Mouse (Mus musculus) macrophage (primary cell): ENCODE measurements around the gene Nmb. TPM values are rescaled to one million over a fixed set of nuclear protein-coding genes. Genes with fewer than 3 reads are reported as not detected.

ENCODE experiments used
- H3K27ac ChIP-seq: fragments of 350-480 bp; formaldehyde crosslinking; 2 replicates; pipeline ENCODE4 v1.9.0; 2021
- H3K36me3 ChIP-seq: fragments of 350-480 bp; formaldehyde crosslinking; 2 replicates; pipeline ENCODE4 v1.9.0; 2021; ENCODE audit errors: inconsistent target
- H3K4me3 ChIP-seq: fragments of 350-480 bp; formaldehyde crosslinking; 2 replicates; pipeline ENCODE4 v1.9.0; 2021; ENCODE audit errors: inconsistent target
- H3K79me2 ChIP-seq: fragments of 350-480 bp; formaldehyde crosslinking; 2 replicates; pipeline ENCODE4 v1.9.0; 2021; ENCODE audit errors: inconsistent target
- WGBS: methylation state at CpG from one replicate; pipeline ENCODE4 v1.1.7; 2026; ENCODE audit warnings: inconsistent platforms; ENCODE audit not compliant: missing documents; 5-methylcytosine and 5-hydroxymethylcytosine counted together
- polyA plus RNA-seq: library from polyadenylated mRNA; stranded (reverse); fragments of 250-400 nt; gene quantifications from 3 replicates; pipeline ENCODE4 v1.2.4, GENCODE M21; 2018; ENCODE audit warnings: inconsistent platforms

Nmb gene
- polyA plus RNA-seq, 1 experiment from 2014 or later, result not detected

DNA sequence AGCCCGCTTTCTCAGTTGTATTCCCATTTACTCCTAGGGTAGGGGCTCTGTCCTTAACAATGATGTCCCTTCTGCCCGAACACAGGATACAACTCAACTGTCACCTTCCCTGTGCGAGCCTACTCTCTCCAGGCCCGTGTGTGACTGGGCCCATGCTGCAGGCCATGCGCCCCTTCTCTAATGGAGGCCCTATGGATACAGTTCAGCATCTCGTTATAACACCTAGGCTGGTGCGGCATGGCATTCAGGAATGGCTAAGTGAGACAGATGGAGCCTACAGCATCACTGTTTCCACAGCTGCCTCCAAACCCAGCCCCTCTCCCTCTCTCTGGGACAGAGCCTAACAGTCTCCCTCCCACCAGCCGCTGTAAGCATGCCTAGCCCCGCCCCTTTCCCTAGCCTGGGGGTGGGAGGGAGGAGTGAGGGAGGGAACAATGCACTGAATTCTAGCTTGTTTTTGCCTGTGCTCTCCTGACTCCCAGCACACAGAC, 15.8 kb downstream of the Nmb start:
- Histone ChIP-seq H3K79me2 (no peaks in the 10 kb centered on the region), H3K4me3 (no peak overlapping the region), H3K27ac (no peak overlapping the region), H3K36me3 (peaks cover 30% of the 10 kb centered on the region; the same call in 1 of the 2 replicates)
- 67% methylated on average over 9 of the region's 9 CpGs for WGBS

DNA sequence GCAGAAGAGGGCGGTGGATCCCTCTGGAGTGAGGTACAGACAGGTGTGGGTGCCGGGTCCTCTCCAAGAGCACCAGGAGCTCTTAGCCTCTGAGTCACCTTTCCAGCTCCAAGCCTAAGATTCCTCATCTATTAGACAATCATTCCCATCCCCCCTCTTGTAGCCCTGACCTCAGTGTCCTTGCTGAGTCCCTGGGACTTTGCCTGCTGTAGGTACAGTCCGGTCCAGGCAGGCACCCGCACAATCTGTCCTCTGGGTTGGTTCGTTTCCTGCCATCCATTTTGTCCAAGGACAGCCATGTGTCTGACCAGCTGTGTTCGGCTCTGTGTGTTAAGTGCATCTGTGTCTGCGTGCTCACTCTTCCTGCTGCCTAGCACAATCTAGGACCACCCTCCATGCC, 16.3 kb downstream of the Nmb start:
- Histone ChIP-seq H3K36me3 (peaks cover 26% of the 10 kb centered on the region; the same call in 1 of the 2 replicates), H3K27ac (no peak overlapping the region), H3K79me2 (no peaks in the 10 kb centered on the region), H3K4me3 (no peak overlapping the region)
- 89% methylated on average over 7 of the region's 7 CpGs for WGBS

DNA sequence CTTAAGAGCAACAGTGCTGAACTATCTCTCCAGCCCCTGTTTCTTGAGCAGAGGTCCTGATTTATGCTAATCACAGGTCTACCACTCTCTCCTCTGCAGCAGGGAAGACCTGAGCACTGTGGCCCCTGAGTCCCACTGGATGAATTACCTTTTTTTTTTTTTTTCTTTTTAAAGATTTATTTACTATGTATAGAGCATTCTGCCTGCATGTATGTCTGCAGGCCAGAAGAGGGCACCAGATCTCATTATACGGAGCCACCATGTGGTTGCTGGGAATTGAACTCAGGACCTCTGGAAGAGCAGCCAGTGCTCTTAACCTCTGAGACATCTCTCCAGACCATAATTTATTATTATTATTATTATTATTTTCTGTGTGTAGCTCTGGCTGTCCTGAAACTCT, 19.2 kb downstream of the Nmb start:
- Histone ChIP-seq H3K4me3 (no peak overlapping the region), H3K27ac (no peak overlapping the region), H3K79me2 (no peaks in the 10 kb centered on the region), H3K36me3 (no peaks in the 10 kb centered on the region)
- WGBS, result 17% methylated on average over 1 of the region's 1 CpGs

DNA sequence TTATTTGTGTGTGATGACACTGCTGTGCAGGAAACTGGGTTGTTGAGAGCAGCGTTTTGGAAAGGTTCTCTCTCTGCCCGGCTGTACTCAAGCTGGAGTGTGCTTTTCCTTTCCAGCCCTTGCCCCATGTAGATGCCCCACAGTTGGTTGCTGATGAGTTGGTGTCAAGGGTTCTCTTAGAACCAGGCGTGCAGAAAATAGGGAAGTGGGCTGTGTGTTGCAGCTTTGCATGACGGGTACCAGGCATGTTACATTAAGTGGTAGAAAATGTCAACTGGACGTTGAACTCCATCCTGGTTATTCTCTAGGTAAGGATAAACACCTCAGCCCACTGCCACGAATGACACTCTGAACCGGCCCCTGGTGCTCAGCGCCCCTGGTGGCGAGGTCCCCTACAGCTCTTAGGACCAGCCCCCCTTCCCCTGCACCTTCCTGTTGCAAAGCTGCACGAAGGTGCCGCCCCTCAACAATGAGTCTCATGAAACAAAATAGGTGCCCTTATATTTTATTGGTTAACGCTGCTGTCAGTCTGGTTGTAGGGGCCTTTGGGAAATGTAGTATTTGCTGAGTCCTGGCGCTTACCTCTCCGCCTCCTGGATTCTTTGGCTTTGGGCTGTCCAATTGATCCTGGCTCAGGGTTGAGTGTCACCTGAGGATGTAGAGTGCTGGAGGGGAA, 21.9 kb downstream of the Nmb start:
- H3K79me2 ChIP-seq, result no peaks in the 10 kb centered on the region
- WGBS, result 12% methylated on average over 14 of the region's 14 CpGs
- no peak overlapping the region for H3K4me3 ChIP-seq
- no peaks in the 10 kb centered on the region for H3K36me3 ChIP-seq
- H3K27ac ChIP-seq, result no peak overlapping the region

DNA sequence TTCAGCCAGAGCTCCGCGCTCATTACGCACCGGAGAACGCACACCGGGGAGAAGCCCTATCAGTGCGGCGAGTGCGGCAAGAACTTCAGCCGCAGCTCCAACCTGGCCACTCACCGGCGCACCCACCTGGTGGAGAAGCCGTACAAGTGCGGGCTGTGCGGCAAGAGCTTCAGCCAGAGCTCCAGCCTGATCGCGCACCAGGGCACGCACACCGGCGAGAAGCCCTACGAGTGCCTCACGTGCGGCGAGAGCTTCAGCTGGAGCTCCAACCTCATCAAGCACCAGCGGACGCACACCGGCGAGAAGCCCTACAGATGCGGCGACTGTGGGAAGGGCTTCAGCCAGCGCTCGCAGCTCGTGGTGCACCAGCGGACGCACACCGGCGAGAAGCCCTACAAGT, 29.1 kb downstream of the Nmb start:
- 92% methylated on average over 36 of the region's 37 CpGs for WGBS

DNA sequence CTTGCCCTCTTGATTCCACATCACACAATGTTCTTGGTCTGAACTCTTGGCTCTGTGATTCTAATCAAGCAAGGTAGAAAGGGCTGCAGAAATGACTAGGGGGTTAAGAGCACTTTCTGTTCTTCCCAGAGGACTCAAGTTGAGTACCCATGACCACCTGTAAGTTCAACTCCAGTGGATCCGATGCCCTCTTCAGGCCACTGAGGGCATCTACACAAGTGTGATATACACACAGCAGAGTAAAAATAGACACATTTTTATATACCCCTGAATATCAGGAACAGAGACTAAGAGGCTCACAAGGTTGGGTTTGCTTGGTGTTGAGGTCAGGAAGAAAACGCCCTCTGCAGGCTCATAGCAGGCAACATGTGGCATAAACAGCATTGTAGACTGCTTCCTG, 31.2 kb downstream of the Nmb start:
- Histone ChIP-seq H3K79me2 (no peaks in the 10 kb centered on the region), H3K4me3 (no peak overlapping the region), H3K27ac (no peak overlapping the region), H3K36me3 (no peaks in the 10 kb centered on the region)
- WGBS, result 95% methylated on average over 2 of the region's 2 CpGs

More for the DNA sequence above, 29.1 kb downstream of the Nmb start:
- Histone ChIP-seq H3K27ac (no peak overlapping the region), H3K79me2 (no peaks in the 10 kb centered on the region), H3K4me3 (no peak overlapping the region), H3K36me3 (no peaks in the 10 kb centered on the region)

DNA sequence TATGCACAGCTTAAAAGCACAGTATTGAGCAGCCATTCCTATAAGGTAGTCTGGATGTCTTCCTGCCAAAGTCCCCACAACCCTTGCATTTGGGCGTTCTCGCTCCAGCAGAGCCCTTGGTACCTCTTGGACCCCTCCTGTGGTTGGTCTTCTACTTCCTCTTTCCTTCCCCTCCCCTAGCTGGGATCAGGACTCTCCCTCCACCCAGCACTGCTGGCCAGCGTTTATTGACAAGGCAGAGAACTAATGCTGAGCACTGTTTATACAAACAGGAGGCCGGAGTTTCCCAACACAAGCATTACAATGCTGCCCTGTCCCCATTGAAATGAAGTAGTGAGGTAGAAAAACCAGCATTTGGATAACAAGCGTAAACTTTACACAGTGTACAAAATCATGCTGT, 31.8 kb downstream of the Nmb start:
- Histone ChIP-seq H3K4me3 (no peak overlapping the region), H3K36me3 (no peaks in the 10 kb centered on the region), H3K79me2 (no peaks in the 10 kb centered on the region), H3K27ac (no peak overlapping the region)
- WGBS, result 64% methylated on average over 5 of the region's 5 CpGs

DNA sequence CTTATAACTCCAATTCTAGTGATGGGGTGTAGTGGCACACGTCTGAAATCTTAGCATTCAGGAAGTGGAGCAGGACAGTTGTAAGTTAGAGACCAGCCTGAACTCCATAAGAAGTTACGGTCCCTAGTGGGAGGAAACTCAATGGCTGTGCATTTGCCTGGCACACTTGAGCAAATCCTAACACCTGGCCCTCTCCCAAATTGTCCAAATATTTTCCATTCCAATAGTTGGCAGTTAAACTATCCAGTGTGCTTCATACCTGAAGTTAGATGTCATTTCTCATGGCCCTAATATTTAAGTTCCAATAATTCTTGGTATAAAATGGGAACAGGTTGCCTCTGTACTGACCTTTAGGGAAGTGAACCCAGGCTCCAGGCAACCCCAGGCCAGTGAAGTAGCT, 36.2 kb downstream of the Nmb start:
- WGBS, result 92% methylated on average over 2 of the region's 2 CpGs
- Histone ChIP-seq H3K79me2 (no peaks in the 10 kb centered on the region), H3K4me3 (no peak overlapping the region), H3K36me3 (no peaks in the 10 kb centered on the region), H3K27ac (no peak overlapping the region)

DNA sequence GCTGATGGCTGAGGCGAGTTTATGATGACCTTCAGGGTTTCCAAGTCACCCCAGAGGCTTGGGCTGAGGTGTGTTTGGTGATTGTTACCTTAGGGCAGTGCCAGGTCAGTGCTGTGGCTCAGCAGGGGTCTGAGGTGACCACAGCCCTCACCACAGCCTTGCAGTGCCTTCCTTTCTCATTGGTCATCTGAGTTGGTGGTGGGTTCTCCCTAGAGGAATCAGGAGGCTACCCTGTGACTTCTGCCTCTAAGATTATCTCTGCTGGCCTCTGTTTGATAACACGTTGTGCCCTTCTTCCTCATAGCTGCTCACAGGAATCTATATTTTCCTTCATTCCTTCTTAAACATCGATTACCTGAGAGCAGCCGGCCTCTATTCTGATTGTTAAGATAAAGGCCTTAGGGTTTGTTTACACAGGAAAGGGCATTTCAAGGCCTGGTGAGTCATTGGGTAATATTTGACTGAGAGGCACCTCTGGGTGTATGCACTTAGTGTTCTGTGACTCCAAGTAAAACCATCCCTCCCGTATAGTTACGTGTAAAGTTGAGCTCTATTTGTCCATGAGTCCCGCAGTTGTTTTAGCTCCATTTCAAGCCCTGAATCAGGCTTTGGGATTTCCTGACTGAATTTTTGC, 38.2 kb downstream of the Nmb start:
- H3K4me3 ChIP-seq, result no peak overlapping the region
- WGBS, result 80% methylated on average over 7 of the region's 7 CpGs
- H3K79me2 ChIP-seq, result no peaks in the 10 kb centered on the region
- no peaks in the 10 kb centered on the region for H3K36me3 ChIP-seq
- H3K27ac ChIP-seq, result no peak overlapping the region

DNA sequence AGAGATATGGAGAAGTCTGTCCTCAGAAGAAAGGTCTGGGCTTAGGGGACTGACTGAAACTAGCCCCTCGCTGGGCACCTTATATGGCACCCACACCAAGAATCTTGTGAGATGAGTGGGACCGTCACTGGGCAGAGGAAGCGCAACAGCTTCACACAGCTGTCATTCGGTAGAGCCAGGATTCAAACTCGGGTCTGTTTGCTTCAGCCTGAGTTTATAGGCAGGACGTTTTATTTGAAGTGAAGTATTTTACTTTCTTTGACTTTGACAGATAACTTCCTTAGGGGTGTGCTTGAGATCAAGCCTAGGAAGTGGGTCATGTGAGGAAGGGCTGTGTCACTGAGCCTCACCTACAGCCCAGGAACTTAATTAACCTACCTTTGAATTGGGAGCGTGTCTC, 39.4 kb downstream of the Nmb start:
- H3K27ac ChIP-seq, result no peak overlapping the region
- no peaks in the 10 kb centered on the region for H3K36me3 ChIP-seq
- no peaks in the 10 kb centered on the region for H3K79me2 ChIP-seq
- WGBS, result 59% methylated on average over 7 of the region's 7 CpGs
- no peak overlapping the region for H3K4me3 ChIP-seq

DNA sequence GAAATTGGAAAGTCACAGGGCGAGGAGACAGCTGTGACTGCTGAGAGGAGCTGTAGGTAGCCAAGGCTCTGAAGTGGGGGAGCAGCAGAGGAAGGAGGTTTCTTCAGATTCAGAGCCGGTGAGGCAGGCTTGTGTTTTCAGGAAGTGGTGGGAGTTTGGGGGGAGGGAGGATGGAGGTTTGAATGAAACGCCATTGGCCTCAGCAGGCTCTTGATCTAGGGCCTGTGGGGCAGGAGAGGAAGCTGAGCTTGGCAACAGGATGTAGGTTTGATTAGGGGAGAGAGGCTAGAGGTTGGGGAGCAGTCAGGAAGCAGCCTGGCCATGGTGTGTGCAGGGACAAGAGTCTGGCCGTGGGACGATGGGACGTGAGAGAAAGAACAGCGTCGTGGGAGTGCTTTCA, 40.0 kb downstream of the Nmb start:
- Histone ChIP-seq H3K79me2 (no peaks in the 10 kb centered on the region), H3K4me3 (no peak overlapping the region), H3K27ac (no peak overlapping the region), H3K36me3 (no peaks in the 10 kb centered on the region)
- 15% methylated on average over 8 of the region's 8 CpGs for WGBS

DNA sequence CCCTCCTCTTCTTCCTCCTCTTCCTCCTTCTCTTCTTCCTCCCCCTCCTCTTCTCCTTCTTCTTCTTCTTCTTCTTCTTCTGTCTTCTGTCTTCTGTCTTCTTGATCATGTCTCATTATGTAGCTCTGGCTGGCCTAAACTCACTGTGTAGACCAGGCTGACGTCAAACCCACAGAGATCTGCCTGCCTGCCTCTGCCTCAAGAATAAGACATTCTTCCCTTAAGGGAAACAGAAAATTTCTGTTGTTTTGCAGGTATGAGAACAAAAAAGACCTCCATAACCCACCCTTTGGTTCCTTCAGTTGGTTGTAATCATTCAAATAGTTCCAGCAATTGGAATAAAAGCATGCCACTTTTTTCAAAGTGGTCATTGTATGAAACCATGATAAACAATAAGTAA, 40.7 kb downstream of the Nmb start:
- 43% methylated on average over 1 of the region's 1 CpGs for WGBS
- H3K27ac ChIP-seq, result no peak overlapping the region
- H3K79me2 ChIP-seq, result no peaks in the 10 kb centered on the region
- no peak overlapping the region for H3K4me3 ChIP-seq
- no peaks in the 10 kb centered on the region for H3K36me3 ChIP-seq

DNA sequence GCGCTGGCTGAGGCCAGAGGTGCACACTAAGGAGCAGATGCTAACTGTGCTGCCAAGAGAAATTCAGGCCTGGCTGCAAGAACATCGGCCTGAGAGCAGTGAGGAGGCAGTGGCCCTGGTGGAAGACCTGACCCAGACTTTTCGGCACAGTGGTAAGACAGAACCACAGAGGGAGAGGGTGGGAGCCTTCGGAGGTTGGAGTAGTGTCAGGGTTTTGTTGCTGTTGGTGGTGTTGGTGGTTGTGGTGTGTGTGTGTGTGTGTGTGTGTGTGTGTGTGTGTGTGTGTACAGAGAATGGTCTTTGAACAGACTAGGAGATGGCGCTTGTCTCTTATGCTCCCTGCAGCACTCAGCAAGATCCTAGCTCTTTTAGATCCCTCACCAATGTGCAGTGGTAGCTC, 41.4 kb downstream of the Nmb start:
- no peak overlapping the region for H3K27ac ChIP-seq
- no peaks in the 10 kb centered on the region for H3K79me2 ChIP-seq
- no peak overlapping the region for H3K4me3 ChIP-seq
- H3K36me3 ChIP-seq, result no peaks in the 10 kb centered on the region
- 59% methylated on average over 4 of the region's 5 CpGs for WGBS

DNA sequence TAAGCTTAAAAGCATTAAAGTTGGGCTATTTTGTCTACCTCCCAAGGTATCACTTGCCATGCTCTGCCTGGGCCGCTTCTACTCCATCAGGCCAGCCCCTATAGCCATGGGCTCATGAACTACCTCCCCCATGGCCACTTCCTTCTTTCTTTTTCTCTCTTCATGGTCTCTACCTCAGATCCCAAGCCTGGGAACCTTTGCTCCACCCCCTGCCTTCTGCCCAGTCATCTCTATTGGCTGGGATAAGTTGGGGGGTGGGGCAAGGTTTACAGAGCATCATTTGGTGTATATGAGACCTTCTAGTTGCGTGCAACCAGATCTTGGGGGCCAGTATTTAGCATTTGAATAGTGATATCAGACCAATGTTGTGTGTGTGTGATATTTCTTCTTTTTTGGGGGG, 42.4 kb downstream of the Nmb start:
- Histone ChIP-seq H3K36me3 (no peaks in the 10 kb centered on the region), H3K4me3 (no peak overlapping the region), H3K79me2 (no peaks in the 10 kb centered on the region), H3K27ac (no peak overlapping the region)
- 59% methylated on average over 2 of the region's 2 CpGs for WGBS

DNA sequence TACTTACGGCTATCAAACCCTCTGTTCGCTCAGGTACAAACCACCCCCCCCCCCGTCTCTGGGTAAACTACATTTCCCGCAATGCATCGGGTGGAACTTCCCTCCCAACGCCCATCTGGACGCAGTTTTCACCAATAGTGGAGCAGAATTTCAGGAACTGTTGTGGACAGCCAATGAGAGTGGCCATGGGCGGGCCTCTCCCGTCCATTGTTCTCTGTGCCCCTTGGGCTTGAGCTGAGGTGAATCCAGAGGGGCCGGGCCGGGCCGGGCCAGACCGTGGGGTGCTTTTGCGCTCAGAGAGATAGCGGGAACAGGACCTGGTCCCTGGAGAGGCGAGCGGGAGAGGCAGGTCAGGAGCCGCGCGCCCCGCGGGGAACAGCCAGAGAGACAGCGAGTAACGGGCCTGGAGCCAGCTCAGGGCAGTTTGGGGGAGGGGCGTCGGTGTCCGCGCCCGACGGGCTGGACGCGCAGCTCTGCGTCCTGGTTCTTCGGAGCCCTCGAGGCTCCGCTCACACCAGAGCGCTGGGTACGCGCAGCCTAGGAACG, 44.1 kb downstream of the Nmb start, which contains the start of gene Zscan2:
TSS of gene Zscan2 (plus strand) at position 192 of the 546 bp plus-strand sequence.
- Histone ChIP-seq H3K27ac (no peak within 1 kb of the TSS), H3K4me3 (peak within 1 kb of the TSS; percentile 60), H3K79me2 (no peaks in the 10 kb centered on the region), H3K36me3 (no peaks in the 10 kb centered on the region)
- under 1% methylated on average over 39 of the region's 40 CpGs for WGBS
